ENCODE assay signal across 16 mouse cellular contexts in genomic region chr19:47691994-47692393, GRCm38 (mm10). TPM values are rescaled to one million over a fixed set of nuclear protein-coding genes. Genes with fewer than 3 reads are reported as not detected.
"Had no signal": no experiment of that assay in that cellular context is flagged by ENCODE, and none has a peak within 500 bp of the region (broad histone marks: within the 10 kb centered on the region; RNA-seq: fewer than 3 reads in every experiment).

Gene Col17a1, minus strand, starts transcription at chr19:47692094.

- H3K9ac ChIP-seq: intestine, embryonic 15.5 days; kidney, embryonic 15.5 days; liver, embryonic 15.5 days; lung, embryonic 14.5 days; midbrain, embryonic 15.5 days; neural tube, embryonic 13.5 days had no signal

- H3K27ac ChIP-seq: intestine, embryonic 15.5 days; kidney, embryonic 15.5 days; liver, embryonic 15.5 days; macrophage; midbrain, embryonic 15.5 days; neural tube, embryonic 13.5 days had no signal

- H3K27me3 ChIP-seq: intestine, embryonic 15.5 days; kidney, embryonic 15.5 days; liver, embryonic 15.5 days; midbrain, embryonic 15.5 days; neural tube, embryonic 13.5 days had no signal

- H3K4me2 ChIP-seq: intestine, embryonic 15.5 days; kidney, embryonic 15.5 days; liver, embryonic 11.5 days; liver, embryonic 15.5 days; lung, embryonic 14.5 days; midbrain, embryonic 11.5 days; midbrain, embryonic 15.5 days; neural tube, embryonic 13.5 days had no signal

- H3K9me3 ChIP-seq: intestine, embryonic 15.5 days; kidney, embryonic 15.5 days; liver, embryonic 15.5 days; megakaryocyte, embryonic 14.5 days; midbrain, embryonic 15.5 days; neural tube, embryonic 13.5 days had no signal

- H3K4me3 ChIP-seq: intestine, embryonic 15.5 days; kidney, embryonic 15.5 days; liver, embryonic 15.5 days; megakaryocyte, embryonic 14.5 days; midbrain, embryonic 15.5 days; neural tube, embryonic 13.5 days had no signal

- H3K4me1 ChIP-seq: intestine, embryonic 15.5 days; midbrain, embryonic 15.5 days; neural tube, embryonic 13.5 days had no signal

- ATAC-seq: intestine, embryonic 15.5 days; midbrain, embryonic 15.5 days had no signal

- DNase-seq: kidney, adult 2 months; kidney, postnatal 14 days; left cerebral cortex, postnatal 4 days; lung, embryonic 14.5 days; lung, postnatal 10 days; right cerebral cortex, postnatal 25 days; thymus, postnatal 4 days had no signal

- H3K36me3 ChIP-seq: intestine, embryonic 15.5 days; kidney, embryonic 15.5 days; liver, embryonic 15.5 days; midbrain, embryonic 15.5 days; neural tube, embryonic 13.5 days had no signal

RNA-seq across cellular contexts. Expression of gene Col17a1, which starts in this region (rescaled TPM):
- polyA plus RNA-seq: macrophage had no signal
